In genomic region chr8:120324555-120324954, GRCm38 (mm10) we compare ENCODE assay signal across 9 mouse cellular contexts.
DNase-seq lines count a peak whose midpoint lies in the region; ATAC-seq and TF ChIP-seq lines count a peak whose summit lies in the region.
"Had no signal": no experiment of that assay in that cellular context is flagged by ENCODE, and none has a peak within 500 bp of the region (broad histone marks: within the 10 kb centered on the region; RNA-seq: fewer than 3 reads in every experiment).

No protein-coding gene starts in this region.

- no peaks in the 10 kb centered on the region for H3K36me3 ChIP-seq in midbrain, embryonic 13.5 days
- H3K36me3 ChIP-seq in midbrain, embryonic 11.5 days (ENCODE audit: control insufficient read depth, insufficient read depth, low read length) = no peaks in the 10 kb centered on the region
- H3K36me3 ChIP-seq in megakaryocyte, embryonic 14.5 days (replicated peaks; ENCODE audit: low read length) = peaks cover 17% of the 10 kb centered on the region
- H3K36me3 ChIP-seq in forebrain, postnatal 0 days (ENCODE audit: insufficient read depth) = no peaks in the 10 kb centered on the region
- H3K36me3 ChIP-seq: neural tube, embryonic 12.5 days had no signal

- TF ChIP-seq CTCF in forebrain, postnatal 0 days (IDR thresholded peaks at IDR 0.05; ENCODE audit: low read depth) = no peak

- H3K27ac ChIP-seq in midbrain, embryonic 13.5 days = peak overlapping the region; percentile 85; the same call in 1 of the 2 replicates
- no peak overlapping the region; the same call in 1 of the 2 replicates for H3K27ac ChIP-seq in midbrain, embryonic 11.5 days (ENCODE audit: low read depth, low read length)
- H3K27ac ChIP-seq in forebrain, postnatal 0 days (ENCODE audit: low read depth, low read length) = no peak overlapping the region

- H3K4me2 ChIP-seq in midbrain, embryonic 13.5 days (replicated peaks) = no peak overlapping the region
- no peak overlapping the region for H3K4me2 ChIP-seq in midbrain, embryonic 11.5 days
- H3K4me2 ChIP-seq in forebrain, postnatal 0 days (ENCODE audit: low read depth) = no peak overlapping the region
- H3K4me2 ChIP-seq: neural tube, embryonic 12.5 days had no signal

- H3K27me3 ChIP-seq in midbrain, embryonic 13.5 days = no peaks in the 10 kb centered on the region
- H3K27me3 ChIP-seq in midbrain, embryonic 11.5 days (ENCODE audit: control insufficient read depth, insufficient read depth, low read length) = no peaks in the 10 kb centered on the region
- H3K27me3 ChIP-seq in megakaryocyte, embryonic 14.5 days (replicated peaks) = no peaks in the 10 kb centered on the region
- H3K27me3 ChIP-seq in forebrain, postnatal 0 days (ENCODE audit: insufficient read depth, low read length) = no peaks in the 10 kb centered on the region
- H3K27me3 ChIP-seq: neural tube, embryonic 12.5 days had no signal

- peak; percentile 18 for DNase-seq in gastrocnemius, adult 18-20 months (ENCODE audit: low spot score)
- DNase-seq in gastrocnemius, postnatal 14 days = no peak
- no peak for DNase-seq in midbrain, embryonic 11.5 days (ENCODE audit: low spot score, missing footprints)
- DNase-seq in kidney, postnatal 14 days = peak; percentile 66
- no peak for DNase-seq in testis, postnatal 14 days (ENCODE audit: low spot score)
- DNase-seq in forebrain, postnatal 0 days = no peak

- 50% methylated on average over 3 of the region's 3 CpGs for WGBS in midbrain, embryonic 13.5 days
- 53% methylated on average over 3 of the region's 3 CpGs for WGBS in midbrain, embryonic 11.5 days
- WGBS in forebrain, postnatal 0 days = 36% methylated on average over 3 of the region's 3 CpGs

- intact Hi-C loops in gastrocnemius, postnatal 14 days (cut with DNase I; ENCODE audit: low total_unique reads) = loop anchor here (10.0 kb wide), 1 partner anchor 200 kb away; no protein-coding TSS in a partner anchor

- no peak for ATAC-seq in midbrain, embryonic 13.5 days
- no peak for ATAC-seq in midbrain, embryonic 11.5 days (ENCODE audit: low FRiP score)
- no peak for ATAC-seq in forebrain, postnatal 0 days

- peaks cover 54% of the 10 kb centered on the region for H3K4me1 ChIP-seq in midbrain, embryonic 13.5 days (replicated peaks)
- peaks cover 41% of the 10 kb centered on the region for H3K4me1 ChIP-seq in midbrain, embryonic 11.5 days (ENCODE audit: control insufficient read depth, insufficient read depth, low read length)
- peaks cover 88% of the 10 kb centered on the region for H3K4me1 ChIP-seq in megakaryocyte, embryonic 14.5 days
- H3K4me1 ChIP-seq in forebrain, postnatal 0 days (ENCODE audit: insufficient read depth) = peaks cover 10% of the 10 kb centered on the region

- H3K9me3 ChIP-seq in midbrain, embryonic 13.5 days = no peaks in the 10 kb centered on the region
- no peaks in the 10 kb centered on the region for H3K9me3 ChIP-seq in midbrain, embryonic 11.5 days (ENCODE audit: control insufficient read depth, low read length)
- no peaks in the 10 kb centered on the region for H3K9me3 ChIP-seq in megakaryocyte, embryonic 14.5 days
- no peaks in the 10 kb centered on the region for H3K9me3 ChIP-seq in forebrain, postnatal 0 days (ENCODE audit: low read length)
- H3K9me3 ChIP-seq: neural tube, embryonic 12.5 days had no signal

- H3K9ac ChIP-seq in midbrain, embryonic 13.5 days (replicated peaks) = no peak overlapping the region
- no peak overlapping the region for H3K9ac ChIP-seq in midbrain, embryonic 11.5 days (ENCODE audit: low read length)
- H3K9ac ChIP-seq in forebrain, postnatal 0 days = no peak overlapping the region
- H3K9ac ChIP-seq: neural tube, embryonic 12.5 days had no signal

- H3K4me3 ChIP-seq in midbrain, embryonic 13.5 days (replicated peaks) = no peak overlapping the region
- no peak overlapping the region for H3K4me3 ChIP-seq in midbrain, embryonic 11.5 days (ENCODE audit: low read depth, low read length)
- peak overlapping the region; percentile 59 for H3K4me3 ChIP-seq in megakaryocyte, embryonic 14.5 days (replicated peaks)
- no peak overlapping the region for H3K4me3 ChIP-seq in forebrain, postnatal 0 days (ENCODE audit: low read depth, low read length)
- H3K4me3 ChIP-seq: neural tube, embryonic 12.5 days had no signal

Comparison
In these comparisons a context has a peak if more than half of its experiments do, and no peak if none do; other contexts are left out.
1. DNase-seq: peak in gastrocnemius, adult 18-20 months (single experiment) and kidney, postnatal 14 days (single experiment); none in gastrocnemius, postnatal 14 days (single experiment), midbrain, embryonic 11.5 days (single experiment), testis, postnatal 14 days (single experiment) and forebrain, postnatal 0 days (single experiment).